Mouse (Mus musculus) adrenal gland, adult 2 months (tissue): Measurements from ENCODE around the gene Sycn. TPM values are rescaled to one million over a fixed set of nuclear protein-coding genes. Genes with fewer than 3 reads are reported as not detected.
"Not testable (repeated sequence)": the region's sequence is repeated elsewhere in the genome, so short reads cannot be mapped to it uniquely, and the experiment has no call there.

ENCODE experiments used
- DNase-seq: peaks from one replicate; pipeline ENCODE4 v3.0.0; 2021
- long read RNA-seq: library from polyadenylated mRNA; stranded (forward); transcript quantifications from one replicate; pipeline ENCODE4 v2.0.0, GENCODE M21; 2021
- polyA plus RNA-seq: library from polyadenylated mRNA; depleted of rRNA; stranded (reverse); fragments of >200 nt; gene quantifications from 2 replicates; pipeline ENCODE4 v1.2.3, GENCODE M21; 2012; rRNA removed
- total RNA-seq, 2 experiments: library from RNA; stranded (reverse); gene quantifications; 2 replicates each; pipeline ENCODE4 v1.2.3; 2021

Gene Sycn
- total RNA-seq (not detected), polyA plus RNA-seq (0.44 and 0.48 TPM in 2 replicates)
- long read RNA-seq = 0 reads

DNA sequence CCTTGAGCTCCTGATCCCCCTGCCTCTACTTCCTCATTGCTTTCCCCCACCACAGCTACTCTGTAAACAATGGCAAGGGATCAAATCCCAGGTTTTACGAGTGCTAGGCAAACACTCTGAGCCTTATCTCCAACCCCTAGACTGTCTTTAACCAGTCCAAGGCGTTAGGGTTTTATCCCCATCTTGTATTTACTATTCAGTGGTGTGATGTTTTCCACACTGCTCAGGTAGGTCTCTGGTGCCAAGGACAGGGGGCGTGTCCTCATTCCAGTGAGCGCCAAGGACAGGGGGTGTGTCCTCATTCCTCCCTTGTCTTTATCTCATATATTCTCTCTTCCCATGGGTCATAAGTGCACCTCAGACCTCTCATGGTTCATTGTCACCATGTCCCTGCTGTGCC is at the start of gene Sycn:
Gene Sycn (plus strand): TSS at position 360 of the 400 bp plus-strand sequence.
- no peak for DNase-seq

DNA sequence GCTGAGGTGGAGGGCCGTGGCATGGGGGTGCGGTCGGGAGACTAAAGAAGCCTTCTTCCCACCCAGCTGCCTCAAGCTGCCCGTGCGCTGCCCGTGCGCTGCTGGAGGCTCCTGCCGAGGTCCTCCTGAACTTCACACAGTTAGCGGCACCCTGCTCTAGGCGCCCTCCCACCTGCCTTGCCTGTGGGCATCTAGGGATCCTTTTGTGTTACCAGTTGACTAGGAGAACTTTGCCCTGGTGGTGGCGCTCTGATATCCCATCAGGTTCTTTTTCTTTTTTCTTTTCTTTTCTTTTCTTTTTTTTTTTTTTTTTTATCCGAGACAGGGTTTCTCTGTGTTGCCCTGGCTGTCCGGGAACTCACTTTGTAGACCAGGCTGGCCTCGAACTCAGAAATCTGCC is 49.8 kb upstream of the Sycn start:
- DNase-seq = no peak

DNA sequence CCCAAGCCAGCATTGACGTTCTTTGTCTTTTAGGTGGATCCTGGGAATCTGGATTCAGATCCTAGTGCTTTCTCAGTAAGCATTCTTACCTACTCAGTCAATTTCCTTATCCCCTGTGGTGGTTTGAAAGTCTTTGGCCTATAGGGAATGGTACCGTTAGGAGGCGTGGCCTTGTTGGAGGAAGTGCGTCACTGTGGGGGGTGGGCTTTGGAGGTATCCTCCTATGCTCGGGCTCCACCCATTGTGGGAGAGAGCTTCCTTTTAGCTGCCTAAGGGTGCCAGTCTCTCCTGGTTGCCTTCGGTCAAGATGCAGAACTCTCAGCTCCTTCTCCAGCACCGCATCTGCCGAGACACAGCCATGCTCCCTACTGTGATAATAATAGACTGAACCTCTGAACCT is 48.4 kb upstream of the Sycn start:
- DNase-seq = no peak

DNA sequence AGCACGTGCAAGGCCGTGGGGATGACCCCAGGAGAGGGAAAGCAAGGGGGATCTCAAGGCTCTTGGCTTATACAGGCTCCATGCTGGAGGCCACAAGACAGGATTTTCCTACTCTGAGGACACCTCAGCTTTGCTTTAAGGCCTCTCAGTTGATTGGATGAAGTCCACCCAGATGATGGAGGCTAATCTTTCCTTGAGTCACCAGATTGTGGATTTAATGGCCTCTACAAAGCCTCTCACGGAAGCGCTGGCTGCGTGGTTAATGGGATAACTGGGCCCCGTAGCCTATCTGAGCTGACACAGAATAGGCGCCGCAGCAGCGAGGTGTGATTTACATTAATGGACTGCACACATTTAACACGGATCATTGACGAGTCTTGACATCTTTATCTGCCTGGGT is 45.3 kb upstream of the Sycn start:
- no peak for DNase-seq

DNA sequence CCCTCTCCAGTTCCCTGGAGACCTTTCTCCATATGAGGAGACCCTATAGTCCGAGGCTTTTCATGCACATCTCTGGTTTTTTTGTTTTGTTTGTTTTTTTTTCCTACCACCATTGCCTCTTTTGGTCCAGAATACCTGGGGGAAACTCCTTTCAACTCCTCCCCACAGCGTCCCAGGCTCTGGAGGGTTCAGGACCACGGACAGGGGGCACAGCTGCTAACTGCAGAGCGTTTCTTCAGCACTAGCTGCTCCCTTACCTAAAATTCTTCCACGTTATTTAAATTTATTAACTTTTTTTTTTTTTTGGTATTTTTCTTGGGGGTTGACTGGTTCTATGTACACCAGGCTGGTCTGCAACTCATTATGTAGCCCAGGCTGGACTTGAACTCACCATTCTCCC is 35.1 kb upstream of the Sycn start:
- no peak for DNase-seq

DNA sequence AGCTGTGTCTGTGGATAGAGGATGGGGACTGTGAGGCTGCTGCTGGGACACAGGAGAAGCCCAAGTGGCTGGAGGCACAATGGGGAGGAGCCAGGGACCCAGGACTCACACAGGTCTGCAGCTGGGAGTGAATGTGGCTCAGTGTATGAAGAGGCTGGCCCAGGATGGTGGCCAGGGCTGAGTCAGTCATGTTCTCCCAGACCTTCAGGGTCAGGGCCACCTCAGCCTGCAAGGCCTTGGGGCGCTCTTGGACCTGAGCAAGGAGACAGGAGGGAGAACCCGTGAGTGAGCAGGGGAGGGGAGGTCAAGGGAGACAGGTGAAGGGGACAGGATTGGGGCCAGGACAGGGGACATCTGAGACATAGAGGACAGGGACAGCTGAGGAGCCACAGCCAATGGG is 31.6 kb upstream of the Sycn start:
- peak; percentile 72 for DNase-seq

DNA sequence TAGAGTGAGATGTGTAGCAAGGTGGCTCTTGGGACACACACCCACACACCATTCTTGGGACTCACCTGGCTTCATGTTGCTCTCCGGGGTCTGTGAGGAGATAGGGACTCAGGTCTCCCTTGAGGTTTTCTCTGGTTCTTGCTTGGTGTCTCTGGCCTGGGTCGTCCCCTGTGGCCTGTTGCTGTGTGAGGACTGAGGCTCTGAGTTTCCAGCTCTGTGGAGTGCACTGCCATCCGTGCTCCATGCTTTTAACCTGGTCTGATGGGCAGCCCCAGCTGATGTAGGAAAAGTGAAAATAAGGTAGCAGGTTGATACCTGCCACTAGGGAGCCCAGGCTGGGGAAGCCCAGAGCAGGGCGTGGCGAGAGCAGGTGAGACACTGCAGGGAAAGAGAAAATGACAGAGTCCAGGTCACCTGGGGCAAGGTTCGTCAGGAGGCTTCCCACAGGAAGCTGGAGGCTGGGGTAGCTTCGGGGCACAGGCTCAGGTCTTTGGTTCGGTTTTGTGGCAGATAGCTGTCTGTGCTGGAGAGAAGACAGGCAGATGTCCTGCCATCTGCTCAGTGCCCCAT is 30.2 kb upstream of the Sycn start, which contains the start of gene Ifnl2:
Gene Ifnl2 (minus strand): TSS at position 51 of the 570 bp plus-strand sequence.
- DNase-seq = not testable (repeated sequence)

DNA sequence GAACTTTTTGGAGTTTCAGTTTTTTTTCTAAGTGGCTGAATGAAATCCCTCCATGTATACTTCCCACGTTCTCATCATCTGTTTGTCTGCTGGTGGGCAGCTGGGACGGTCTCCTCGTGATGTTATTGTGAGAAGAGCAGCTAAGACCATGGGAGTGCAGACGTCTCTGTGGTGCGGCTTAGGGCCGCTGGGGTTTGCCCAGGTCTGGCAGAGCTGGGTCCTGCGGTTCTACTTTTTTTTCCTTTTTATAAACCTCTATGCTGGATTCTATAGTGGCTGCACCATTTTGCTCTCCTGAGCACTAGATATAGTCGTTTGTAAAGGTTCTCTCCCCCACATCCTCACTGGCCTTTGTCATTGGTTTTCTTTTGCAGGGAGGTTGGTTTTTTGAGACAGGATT is 29.2 kb upstream of the Sycn start:
- DNase-seq = no peak

DNA sequence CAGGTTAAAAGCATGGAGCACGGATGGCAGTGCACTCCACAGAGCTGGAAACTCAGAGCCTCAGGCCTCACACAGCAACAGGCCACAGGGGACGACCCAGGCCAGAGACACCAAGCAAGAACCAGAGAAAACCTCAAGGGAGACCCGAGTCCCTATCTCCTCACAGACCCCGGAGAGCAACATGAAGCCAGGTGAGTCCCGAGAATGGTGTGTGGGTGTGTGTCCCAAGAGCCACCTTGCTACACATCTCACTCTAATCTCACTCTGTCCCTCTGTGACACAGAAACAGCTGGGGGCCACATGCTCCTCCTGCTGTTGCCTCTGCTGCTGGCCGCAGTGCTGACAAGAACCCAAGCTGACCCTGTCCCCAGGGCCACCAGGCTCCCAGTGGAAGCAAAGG is 18.1 kb upstream of the Sycn start, which contains the start of gene Ifnl3:
Gene Ifnl3 (plus strand): TSS at position 301 of the 400 bp plus-strand sequence.
- not testable (repeated sequence) for DNase-seq

DNA sequence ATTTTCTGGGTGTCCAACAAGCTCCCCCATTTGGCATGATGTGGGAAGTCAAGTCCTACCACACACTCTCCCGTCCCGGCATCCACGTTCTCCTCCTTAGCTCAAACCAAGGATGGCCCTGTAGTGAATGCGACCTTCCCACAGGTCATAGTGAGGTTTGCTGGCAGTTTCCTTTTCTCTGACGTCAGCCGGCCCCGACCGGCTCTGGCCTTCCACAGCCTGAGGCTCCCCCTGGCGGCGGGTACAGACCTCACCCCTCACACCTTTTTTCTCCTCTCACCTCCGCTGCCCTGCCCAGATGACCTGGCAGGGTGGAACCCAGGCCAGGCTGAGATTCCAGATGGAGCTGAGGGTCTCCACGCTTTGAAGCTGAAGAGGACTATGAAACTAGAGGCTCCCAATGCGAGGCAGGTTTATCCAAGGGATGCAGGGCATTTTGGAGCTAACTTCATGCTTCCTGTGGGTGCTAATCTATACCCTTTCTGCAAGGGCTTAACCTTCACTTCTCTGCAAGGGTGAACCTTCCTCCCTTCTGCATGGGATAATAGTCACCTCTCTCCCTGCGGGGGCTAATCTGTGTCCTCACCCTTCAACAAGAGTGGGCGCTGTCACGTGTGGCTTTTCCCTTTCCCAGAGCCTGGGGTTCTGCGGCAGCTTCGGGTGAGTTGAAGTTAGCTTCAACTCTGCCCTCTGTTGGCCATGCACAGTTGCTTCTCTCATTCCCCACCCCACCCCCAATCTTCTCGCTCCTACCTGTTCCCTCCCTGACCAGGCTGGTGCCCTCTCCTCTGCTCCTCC is 12.6 kb upstream of the Sycn start:
- DNase-seq = peak; percentile 88

DNA sequence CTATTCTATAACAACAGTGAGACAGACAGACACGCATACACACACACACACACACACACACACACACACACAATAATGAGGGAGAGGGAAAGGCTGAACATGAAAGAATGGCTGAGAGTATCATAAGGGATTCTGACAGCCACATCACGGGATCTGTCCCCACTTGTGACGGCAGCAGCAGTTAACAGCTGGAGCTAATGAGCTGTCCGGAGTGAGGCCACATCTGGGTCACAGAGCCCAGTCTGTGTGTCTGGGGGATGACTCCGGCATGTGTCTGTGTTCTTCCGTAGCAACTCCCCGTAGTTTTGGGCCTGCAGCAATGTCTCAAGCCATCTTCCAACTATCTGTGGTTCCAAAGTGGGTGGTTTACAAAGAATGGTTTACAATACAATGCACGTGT is 8.7 kb upstream of the Sycn start:
- DNase-seq = no peak

DNA sequence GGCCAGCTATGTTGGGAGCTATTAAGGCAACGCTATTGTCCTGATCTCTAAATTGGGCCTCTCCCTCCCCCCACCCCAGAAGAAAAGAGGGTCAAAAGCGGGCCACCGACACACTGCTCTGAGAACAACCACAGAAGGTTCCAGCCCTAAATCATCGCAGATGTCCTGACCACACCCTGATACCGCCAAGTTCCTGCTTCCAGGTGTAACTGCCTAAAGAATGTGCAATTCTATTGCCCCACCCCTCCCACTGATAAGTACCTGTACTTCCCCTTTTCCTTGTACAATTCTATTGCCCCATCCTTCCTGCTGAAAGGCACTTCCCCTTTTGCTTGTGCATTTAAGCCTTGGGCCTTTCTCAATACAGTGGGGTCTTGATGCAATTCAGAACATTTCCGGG is 1.8 kb upstream of the Sycn start:
- not testable (repeated sequence) for DNase-seq

DNA sequence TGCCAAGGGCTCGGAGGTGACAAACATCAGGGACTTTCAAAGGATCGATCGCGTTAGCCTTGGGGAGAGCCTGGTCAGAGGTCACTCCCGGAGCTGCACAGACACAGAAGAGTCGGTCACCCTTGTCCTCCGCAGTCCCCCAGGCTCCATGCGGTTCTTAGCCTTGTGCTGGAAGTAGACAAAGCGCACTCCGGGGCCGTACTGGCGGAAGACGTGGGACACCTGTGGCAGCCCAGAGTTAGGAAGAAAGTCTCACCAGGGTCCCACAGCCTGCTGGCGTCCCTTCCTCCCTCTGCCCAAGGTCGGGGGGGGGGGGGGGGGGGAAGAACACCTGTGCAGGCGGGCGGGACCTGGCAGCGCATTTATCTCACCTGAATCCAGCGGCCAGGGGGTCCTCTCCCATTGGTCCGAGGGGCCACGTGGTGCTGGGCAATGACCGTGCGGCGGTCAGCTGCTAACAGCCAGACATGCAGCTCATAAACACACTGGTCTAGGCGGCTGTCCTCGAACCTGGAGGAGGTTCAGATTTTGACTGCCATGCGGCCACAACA is 3.4 kb downstream of the Sycn start:
- peak; percentile 43 for DNase-seq

DNA sequence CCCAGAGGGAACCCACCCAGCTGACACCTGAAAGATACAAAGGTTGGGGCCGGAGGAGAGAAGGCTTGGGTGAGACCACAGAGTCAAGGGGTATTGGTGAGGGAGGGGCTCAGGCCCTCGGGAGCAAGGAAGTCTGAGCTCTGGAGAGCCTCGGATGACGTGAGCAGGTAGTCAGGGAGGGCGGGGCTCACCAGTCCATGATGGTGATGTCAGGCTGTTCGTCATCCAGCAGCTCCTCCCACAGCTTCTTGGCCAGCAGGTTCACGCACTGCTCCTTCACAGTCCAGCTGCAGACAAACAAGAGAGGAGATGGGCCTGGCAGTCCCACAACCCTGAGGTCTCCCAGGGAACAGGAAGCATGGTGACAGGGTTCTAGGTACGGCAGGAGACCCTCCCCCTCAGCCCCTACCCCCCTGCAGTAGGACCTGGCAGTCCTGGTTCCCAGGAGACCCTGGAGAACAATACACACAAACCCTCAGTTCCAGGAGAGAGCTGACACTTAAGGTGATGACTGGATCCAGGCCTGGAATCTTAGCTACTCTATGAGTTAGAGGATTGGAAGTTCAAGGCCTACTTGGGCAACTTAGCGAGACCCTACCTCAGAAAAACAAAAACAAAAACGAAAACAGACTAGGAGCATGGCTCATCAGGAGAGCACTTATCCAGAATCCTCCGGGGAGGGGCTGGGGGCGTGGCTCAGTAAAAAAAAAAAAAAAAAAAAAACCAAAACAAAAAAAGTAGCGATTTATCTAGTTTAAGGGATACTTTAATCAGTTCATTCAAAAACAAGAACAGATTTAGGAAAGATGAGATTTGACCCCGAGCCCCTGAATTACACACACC is 4.6 kb downstream of the Sycn start:
- no peak for DNase-seq

DNA sequence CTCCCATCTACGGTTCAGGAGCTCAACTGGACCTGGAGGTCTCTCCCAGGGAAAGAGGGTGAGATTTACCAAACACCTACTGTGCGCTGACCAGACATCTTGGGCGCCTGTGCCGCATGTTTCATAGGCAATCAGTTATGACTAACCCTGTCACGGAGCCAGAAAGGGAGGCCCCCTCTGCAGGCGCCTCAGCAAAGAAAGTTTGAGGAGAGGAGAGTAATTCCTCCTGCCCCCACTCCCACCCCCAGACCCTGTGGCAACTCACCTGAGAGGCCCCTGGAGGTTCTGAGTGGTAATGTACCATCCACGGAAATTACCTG is 5.2 kb downstream of the Sycn start:
- no peak for DNase-seq

DNA sequence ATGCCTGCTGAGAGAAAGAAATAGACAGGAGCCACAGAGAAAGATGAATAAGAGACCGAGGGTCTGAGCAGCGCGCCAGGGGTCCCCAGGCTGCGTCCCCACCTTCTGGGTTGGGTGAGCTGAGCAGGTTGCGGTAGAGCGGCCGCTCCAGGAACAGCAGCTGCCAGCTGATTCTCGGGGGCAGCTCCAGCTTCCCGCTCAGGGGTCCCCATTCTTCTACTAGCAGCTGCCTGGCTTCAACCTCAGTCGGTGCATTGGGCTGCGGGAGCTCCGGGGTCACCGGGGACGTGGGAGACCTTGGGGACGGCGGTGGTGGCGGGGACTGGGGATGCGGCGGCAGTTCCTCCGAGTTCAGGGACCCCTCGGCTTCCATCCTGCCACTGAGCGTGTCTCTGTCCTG is 6.0 kb downstream of the Sycn start:
- DNase-seq = no peak

DNA sequence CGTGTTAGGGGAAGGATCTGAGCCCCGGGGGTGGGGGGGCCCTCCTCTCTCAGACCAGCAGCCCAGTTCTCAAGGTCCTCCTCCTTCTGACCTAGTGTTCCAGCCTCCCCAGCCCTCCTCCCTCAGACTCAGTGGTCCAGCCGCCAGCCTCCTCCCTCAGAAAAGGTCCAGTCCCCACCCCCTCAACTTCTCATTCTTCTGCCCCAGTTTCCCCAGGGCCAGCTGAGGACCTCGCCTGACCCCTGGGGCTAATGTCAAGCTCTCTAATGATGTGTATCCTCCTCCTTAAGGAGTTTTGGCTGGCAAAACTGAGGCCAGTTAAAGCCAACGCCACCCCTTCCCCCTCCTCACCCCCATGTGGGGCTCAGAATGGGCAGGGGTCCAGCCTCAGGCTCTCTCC is 6.5 kb downstream of the Sycn start, which contains the start of gene Nccrp1:
Gene Nccrp1 (minus strand): TSS at position 101 of the 400 bp plus-strand sequence.
- DNase-seq = no peak

DNA sequence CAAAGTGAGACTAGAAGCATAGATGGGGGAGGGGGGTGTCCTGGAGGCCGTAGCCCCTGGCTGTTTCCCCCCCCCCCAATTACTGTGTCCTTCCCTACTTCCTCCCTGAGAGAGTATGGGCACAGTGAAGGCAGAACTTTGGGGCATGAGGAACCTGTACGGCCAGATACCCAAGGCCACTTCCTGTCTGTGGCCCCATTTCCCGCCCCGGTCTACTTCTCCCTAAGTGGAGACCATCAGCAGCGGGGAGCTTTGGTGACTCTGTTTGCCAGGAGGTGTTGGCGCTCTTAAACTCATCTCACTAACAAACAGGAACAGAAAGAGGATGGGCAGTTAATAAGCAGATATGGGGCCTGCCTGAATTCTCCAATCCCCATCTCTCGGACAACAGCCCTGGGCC is 6.9 kb downstream of the Sycn start:
- DNase-seq = no peak

DNA sequence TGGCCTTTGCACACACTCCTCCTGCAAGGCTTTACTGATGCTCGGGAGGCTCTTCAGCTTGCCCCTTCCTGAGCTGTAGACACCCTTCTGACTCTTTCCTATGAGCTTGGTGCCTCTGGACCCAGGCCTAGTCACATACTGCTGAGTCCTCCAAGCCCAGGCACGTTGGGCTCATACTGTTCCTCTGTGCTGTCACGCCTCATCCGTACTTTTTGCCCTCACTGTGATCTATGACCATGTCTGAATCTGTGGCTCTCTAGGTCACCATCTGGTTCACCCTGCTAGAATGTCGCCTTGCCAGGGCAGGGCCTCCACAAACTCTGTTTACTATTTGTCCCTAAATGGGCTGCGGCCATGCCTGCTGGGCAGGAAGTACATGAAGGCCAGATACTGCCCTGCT is 12.4 kb downstream of the Sycn start:
- DNase-seq = no peak

DNA sequence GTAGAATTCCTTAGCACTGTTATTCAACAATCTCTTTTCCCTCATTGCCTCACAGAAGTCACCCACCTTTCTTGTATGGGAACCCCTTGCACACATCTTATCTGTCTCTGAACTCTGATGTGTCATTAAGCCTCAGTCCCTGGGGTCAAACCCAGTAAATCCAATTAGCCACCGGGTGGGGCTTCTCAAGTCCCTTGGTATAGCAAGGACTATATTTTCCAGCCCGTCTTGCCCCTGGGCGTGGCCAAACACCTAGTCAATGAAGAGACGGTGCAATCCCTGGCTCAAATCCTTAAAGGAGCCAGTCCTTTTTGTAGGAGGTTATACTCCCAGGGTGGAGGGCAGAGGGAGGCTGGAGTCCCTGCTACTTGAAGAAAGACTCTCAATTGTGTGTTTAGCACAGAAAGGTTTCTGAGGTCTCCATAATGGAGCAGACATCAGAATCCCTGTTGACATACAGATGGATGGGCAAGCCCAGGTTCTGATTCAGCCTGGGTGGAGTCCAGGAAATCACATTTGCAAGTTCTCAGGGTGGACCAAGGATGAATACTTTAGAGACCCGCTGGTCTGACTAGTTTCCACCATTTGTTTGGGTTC is 15.4 kb downstream of the Sycn start:
- no peak for DNase-seq

DNA sequence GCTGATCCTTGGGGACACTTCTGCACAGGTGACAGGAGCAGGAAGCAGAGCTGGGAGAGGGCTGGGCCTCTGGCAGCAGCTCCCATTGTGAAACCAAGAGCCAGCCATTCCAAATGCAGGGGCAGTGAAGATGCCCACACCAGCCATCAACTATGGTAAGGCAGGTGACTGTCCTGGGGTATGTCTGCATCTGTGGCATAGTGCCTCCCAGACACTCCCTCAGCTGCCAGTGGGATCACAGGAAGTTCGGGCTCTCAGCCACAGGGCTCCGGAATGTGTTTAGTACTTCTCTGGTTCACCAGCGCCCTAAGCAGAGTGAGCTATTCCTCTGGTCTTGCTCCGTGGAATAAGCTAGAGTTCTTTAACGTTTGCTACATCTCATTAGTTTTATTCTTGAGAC is 16.4 kb downstream of the Sycn start:
- no peak for DNase-seq

DNA sequence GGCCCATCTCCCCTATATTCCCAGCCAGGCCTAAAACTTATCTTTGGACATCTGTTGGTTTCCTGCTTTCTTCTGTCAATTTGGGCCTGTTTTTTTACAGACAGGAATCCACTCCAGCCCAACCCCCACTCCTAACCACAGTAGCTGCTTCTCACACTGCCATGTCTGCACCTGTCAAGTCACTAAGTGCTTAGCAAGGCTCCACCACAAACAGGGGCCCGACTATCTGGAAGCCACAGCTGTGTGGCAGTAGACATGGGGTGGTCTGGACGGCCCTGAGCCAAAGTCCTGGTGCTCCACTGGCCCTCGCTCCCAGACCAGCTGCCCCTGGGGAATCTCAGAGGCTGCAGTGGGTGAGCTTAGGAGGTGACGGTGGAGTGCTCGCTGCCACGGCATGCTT is 17.0 kb downstream of the Sycn start:
- DNase-seq = no peak
